Mouse (Mus musculus) right cerebral cortex, adult 18-20 months (tissue): ENCODE data around the gene Olfr1393.

Source experiments
- DNase-seq: peaks from one replicate; pipeline ENCODE4 v3.0.0; 2022; ENCODE audit warnings: mixed read lengths

Gene Olfr1393

DNA sequence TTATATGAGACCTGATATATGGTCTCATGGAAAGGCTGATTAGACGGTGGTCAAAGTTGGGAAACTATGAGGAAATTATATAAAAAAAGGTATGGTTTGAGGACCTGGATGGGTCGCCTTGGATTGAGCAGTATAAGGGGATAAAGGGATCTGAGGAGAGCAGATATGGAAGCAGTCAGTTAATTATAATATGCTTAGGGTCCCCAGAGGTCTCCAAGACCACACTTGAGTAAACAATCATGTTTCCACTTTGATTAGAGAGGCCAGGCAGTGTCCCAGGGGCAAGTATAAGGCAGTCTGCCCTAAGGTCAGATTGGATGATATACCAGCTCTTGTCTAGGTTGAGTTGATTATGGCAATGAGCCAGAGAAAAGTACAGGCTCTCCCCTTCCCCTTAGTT lies 44.3 kb downstream of the Olfr1393 start, which contains the start of gene Olfr1391:
Olfr1391 (plus strand) TSS at position 301 of the 400 bp plus-strand sequence.
- DNase-seq, result no peak

DNA sequence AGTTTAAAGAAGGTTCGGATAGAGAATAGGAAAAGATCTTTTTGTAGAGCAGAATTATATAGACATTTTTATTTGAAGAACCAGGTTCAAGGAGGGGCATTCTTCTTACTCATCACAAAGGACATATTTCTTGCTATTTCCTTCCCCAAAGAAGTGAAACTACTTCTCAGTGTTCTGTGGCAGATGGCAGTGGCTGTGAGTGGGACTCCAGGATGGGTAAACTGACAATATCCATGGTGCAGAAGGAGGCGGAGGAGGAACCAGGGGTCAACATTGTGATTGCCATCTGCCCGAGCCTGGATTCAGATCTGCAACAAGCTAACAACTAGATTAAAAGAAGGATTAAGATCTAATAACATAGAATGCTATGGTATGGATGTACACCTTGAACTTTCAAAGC lies 48.6 kb downstream of the Olfr1393 start:
- DNase-seq, result peak; percentile 36

DNA sequence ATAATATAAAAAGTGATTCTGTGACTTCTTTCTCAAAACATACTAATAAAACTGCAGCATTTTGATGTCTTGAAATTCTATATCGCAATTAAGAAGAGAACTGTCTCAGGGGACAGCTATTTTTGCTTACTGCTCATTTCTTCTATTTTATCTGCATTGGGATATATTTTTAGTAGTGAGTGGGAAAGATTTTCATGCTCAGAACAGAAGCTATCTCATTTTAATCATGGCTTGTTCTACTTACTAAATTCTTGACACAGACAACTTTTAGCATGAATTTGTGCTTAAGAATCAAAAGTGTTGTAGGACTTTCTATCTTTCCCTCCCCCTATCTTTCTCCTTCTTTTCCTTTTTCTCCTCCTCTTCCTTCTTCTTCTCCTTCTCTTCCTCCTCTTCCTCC lies 51.6 kb downstream of the Olfr1393 start:
- no peak for DNase-seq
